Mouse (Mus musculus): ENCODE measurements around the gene Bloc1s1. TPM values are rescaled to one million over a fixed set of nuclear protein-coding genes. Genes with fewer than 3 reads are reported as not detected.

Gene Bloc1s1
- polyA plus RNA-seq (2012; ENCODE audit: low replicate concordance), result 58.6 and 185 TPM in 2 replicates

GRCm38 (mm10) chr10:128923935-128924334 is at the start of gene Bloc1s1:
TSS of gene Bloc1s1 (minus strand) at chr10:128924035.

GRCm38 (mm10) chr10:128960590-128961584 is 37.1 kb upstream of the Bloc1s1 start, which contains the start of gene Mettl7b:
TSS of gene Mettl7b (minus strand) at chr10:128960988.

GRCm38 (mm10) chr10:128933574-128933973 is 9.7 kb upstream of the Bloc1s1 start, which contains the start of gene Itga7:
TSS of gene Itga7 (plus strand) at chr10:128933818.

GRCm38 (mm10) chr10:128922822-128923012 is 1.1 kb downstream of the Bloc1s1 start, which contains the start of gene Rdh5:
TSS of gene Rdh5 (minus strand) at chr10:128922888.

GRCm38 (mm10) chr10:128900698-128901097 is 23.1 kb downstream of the Bloc1s1 start, which contains the start of gene Cd63:
TSS of gene Cd63 (plus strand) at chr10:128900989.

GRCm38 (mm10) chr10:128891296-128892094 is 32.3 kb downstream of the Bloc1s1 start, which contains the start of gene Gdf11:
TSS of gene Gdf11 (minus strand) at chr10:128891718.

Other genes with a start within 250 kb of the Bloc1s1 start
- 1.3 and 4.4 TPM in 2 replicates for gene Suox, start 250.0 kb downstream of the Bloc1s1 start, polyA plus RNA-seq (2012; ENCODE audit: low replicate concordance)
- 31.8 and 41.9 TPM in 2 replicates for gene Rab5b, start 227.8 kb downstream of the Bloc1s1 start, polyA plus RNA-seq (2012; ENCODE audit: low replicate concordance)
- 0.13 TPM in 1 of 2 replicates, not detected in the other for gene Pmel, start 219.8 kb downstream of the Bloc1s1 start, polyA plus RNA-seq (2012; ENCODE audit: low replicate concordance)
- gene Cdk2, start 219.0 kb downstream of the Bloc1s1 start, polyA plus RNA-seq (2012; ENCODE audit: low replicate concordance), result 14.0 and 16.9 TPM in 2 replicates
- 43.6 and 56.3 TPM in 2 replicates for gene Dgka, start 179.2 kb downstream of the Bloc1s1 start, polyA plus RNA-seq (2012; ENCODE audit: low replicate concordance)
- 183 and 229 TPM in 2 replicates for gene Pym1, start 176.1 kb downstream of the Bloc1s1 start, polyA plus RNA-seq (2012; ENCODE audit: low replicate concordance)
- gene Mmp19, start 133.1 kb downstream of the Bloc1s1 start, polyA plus RNA-seq (2012; ENCODE audit: low replicate concordance), result 0.37 and 0.57 TPM in 2 replicates
- 16.7 and 31.8 TPM in 2 replicates for gene Dnajc14, start 120.0 kb downstream of the Bloc1s1 start, polyA plus RNA-seq (2012; ENCODE audit: low replicate concordance)
- 4.1 TPM in 2 replicates for gene Tmem198b, start 119.7 kb downstream of the Bloc1s1 start, polyA plus RNA-seq (2012; ENCODE audit: low replicate concordance)
- 1.8 and 18.2 TPM in 2 replicates for gene Sarnp, start 106.7 kb downstream of the Bloc1s1 start, polyA plus RNA-seq (2012; ENCODE audit: low replicate concordance)
- gene Ormdl2, start 102.4 kb downstream of the Bloc1s1 start, polyA plus RNA-seq (2012; ENCODE audit: low replicate concordance), result 3.1 and 13.9 TPM in 2 replicates
- 9.6 and 15.8 TPM in 2 replicates for gene Gdf11, start 32.3 kb downstream of the Bloc1s1 start, polyA plus RNA-seq (2012; ENCODE audit: low replicate concordance)
- gene Cd63, start 23.0 kb downstream of the Bloc1s1 start, polyA plus RNA-seq (2012; ENCODE audit: low replicate concordance), result 2.3 and 2.7 TPM in 2 replicates
- gene Rdh5, start 1.1 kb downstream of the Bloc1s1 start, polyA plus RNA-seq (2012; ENCODE audit: low replicate concordance), result 11.4 and 14.3 TPM in 2 replicates
- 2.5 and 5.2 TPM in 2 replicates for gene Itga7, start 9.8 kb upstream of the Bloc1s1 start, polyA plus RNA-seq (2012; ENCODE audit: low replicate concordance)
- not detected in 2 replicates for gene Mettl7b, start 37.0 kb upstream of the Bloc1s1 start, polyA plus RNA-seq (2012; ENCODE audit: low replicate concordance)
- not detected in 2 replicates for gene Olfr9, start 65.4 kb upstream of the Bloc1s1 start, polyA plus RNA-seq (2012; ENCODE audit: low replicate concordance)
- not detected in 2 replicates for gene Olfr763, start 86.8 kb upstream of the Bloc1s1 start, polyA plus RNA-seq (2012; ENCODE audit: low replicate concordance)
- gene Olfr764-ps1, start 115.9 kb upstream of the Bloc1s1 start, polyA plus RNA-seq (2012; ENCODE audit: low replicate concordance), result not detected in 2 replicates
- gene Olfr765, start 126.0 kb upstream of the Bloc1s1 start, polyA plus RNA-seq (2012; ENCODE audit: low replicate concordance), result not detected in 2 replicates
- not detected in 2 replicates for gene Olfr766-ps1, start 144.9 kb upstream of the Bloc1s1 start, polyA plus RNA-seq (2012; ENCODE audit: low replicate concordance)
- gene Olfr767, start 158.9 kb upstream of the Bloc1s1 start, polyA plus RNA-seq (2012; ENCODE audit: low replicate concordance), result not detected in 2 replicates
- not detected in 2 replicates for gene Olfr768, start 175.3 kb upstream of the Bloc1s1 start, polyA plus RNA-seq (2012; ENCODE audit: low replicate concordance)
- not detected in 2 replicates for gene Olfr769, start 193.8 kb upstream of the Bloc1s1 start, polyA plus RNA-seq (2012; ENCODE audit: low replicate concordance)
- not detected in 2 replicates for gene Olfr770, start 215.0 kb upstream of the Bloc1s1 start, polyA plus RNA-seq (2012; ENCODE audit: low replicate concordance)
- gene Olfr771, start 240.7 kb upstream of the Bloc1s1 start, polyA plus RNA-seq (2012; ENCODE audit: low replicate concordance), result not detected in 2 replicates